Mouse (Mus musculus): ENCODE data around the gene Tlx3. TPM values are rescaled to one million over a fixed set of nuclear protein-coding genes. Genes with fewer than 3 reads are reported as not detected.

Tlx3 gene
- polyA plus RNA-seq, 2 experiments = not detected

- Histone ChIP-seq H3K4me3 (ENCODE audit: insufficient read depth in 1 of 2, low read depth in 2 of 2, low read length in 2 of 2) (no peak overlapping the region), H3K36me3 (replicated peaks; ENCODE audit: control insufficient read depth, insufficient read depth, low read depth) (peaks cover 78% of the 10 kb centered on the region), H3K27me3 (ENCODE audit: control insufficient read depth, insufficient read depth, low read length) (no peaks in the 10 kb centered on the region), H3K4me2 (ENCODE audit: low read depth) (no peak overlapping the region), H3K9me3 (ENCODE audit: control insufficient read depth, low read length) (no peaks in the 10 kb centered on the region), H3K9ac (replicated peaks) (no peak overlapping the region), H3K4me1 (replicated peaks; ENCODE audit: control insufficient read depth in 2 of 2, insufficient read depth in 2 of 2, low read length in 1 of 2) (peaks cover 0 to 2% of the 10 kb centered on the region in 2 experiments; a peak in 2 of 4 replicates), H3K27ac (no peak overlapping the region)
- ATAC-seq (ENCODE audit: insufficient read depth) (no peak), DNase-seq (ENCODE audit: low read depth in 3 of 3, low spot score in 3 of 3) (no peak)
- no peak for TF ChIP-seq EP300 (IDR thresholded peaks at IDR 0.05; ENCODE audit: low read depth)
- TF ChIP-seq CTCF (IDR thresholded peaks at IDR 0.05; ENCODE audit: low read depth) = no peak
- WGBS (ENCODE audit: insufficient replicate concordance) = 63% methylated on average over 2 of the region's 2 CpGs
Measured at GRCm38 (mm10) chr11:33157453-33158196, 45.8 kb downstream of the Tlx3 start.

GRCm38 (mm10) chr11:33156436-33157015 lies 46.9 kb downstream of the Tlx3 start:
- no peak for DNase-seq (ENCODE audit: low read depth in 3 of 3, low spot score in 3 of 3)
- no peak overlapping the region for H3K4me2 ChIP-seq (ENCODE audit: low read depth)
- peaks cover 0 to 2% of the 10 kb centered on the region in 2 experiments; a peak in 2 of 4 replicates for H3K4me1 ChIP-seq (replicated peaks; ENCODE audit: control insufficient read depth in 2 of 2, insufficient read depth in 2 of 2, low read length in 1 of 2)
- no peaks in the 10 kb centered on the region for H3K9me3 ChIP-seq (ENCODE audit: control insufficient read depth, low read length)
- H3K36me3 ChIP-seq (replicated peaks; ENCODE audit: control insufficient read depth, insufficient read depth, low read depth) = peaks cover 87% of the 10 kb centered on the region
- ATAC-seq (ENCODE audit: insufficient read depth) = no peak
- no peak for TF ChIP-seq EP300 (IDR thresholded peaks at IDR 0.05; ENCODE audit: low read depth)
- no peak for TF ChIP-seq CTCF (IDR thresholded peaks at IDR 0.05; ENCODE audit: low read depth)
- H3K27ac ChIP-seq = no peak overlapping the region
- no peaks in the 10 kb centered on the region for H3K27me3 ChIP-seq (ENCODE audit: control insufficient read depth, insufficient read depth, low read length)
- no peak overlapping the region for H3K9ac ChIP-seq (replicated peaks)
- WGBS (ENCODE audit: insufficient replicate concordance) = 75% methylated on average over 4 of the region's 4 CpGs
- no peak overlapping the region for H3K4me3 ChIP-seq (ENCODE audit: insufficient read depth in 1 of 2, low read depth in 2 of 2, low read length in 2 of 2)

- Histone ChIP-seq H3K9ac (replicated peaks) (no peak overlapping the region), H3K27ac (no peak overlapping the region), H3K4me3 (ENCODE audit: insufficient read depth in 1 of 2, low read depth in 2 of 2, low read length in 2 of 2) (no peak overlapping the region), H3K36me3 (replicated peaks; ENCODE audit: control insufficient read depth, insufficient read depth, low read depth) (peaks cover 78% of the 10 kb centered on the region), H3K4me1 (replicated peaks; ENCODE audit: control insufficient read depth in 2 of 2, insufficient read depth in 2 of 2, low read length in 1 of 2) (no peaks in the 10 kb centered on the region), H3K4me2 (ENCODE audit: low read depth) (no peak overlapping the region), H3K9me3 (ENCODE audit: control insufficient read depth, low read length) (no peaks in the 10 kb centered on the region), H3K27me3 (ENCODE audit: control insufficient read depth, insufficient read depth, low read length) (no peaks in the 10 kb centered on the region)
- no peak for TF ChIP-seq EP300 (IDR thresholded peaks at IDR 0.05; ENCODE audit: low read depth)
- TF ChIP-seq CTCF (IDR thresholded peaks at IDR 0.05; ENCODE audit: low read depth) = no peak
- DNase-seq (ENCODE audit: low read depth in 3 of 3, low spot score in 3 of 3) (no peak), ATAC-seq (ENCODE audit: insufficient read depth) (no peak)
- 78% methylated on average over 3 of the region's 3 CpGs for WGBS (ENCODE audit: insufficient replicate concordance)
Measured at GRCm38 (mm10) chr11:33154459-33154858, 48.9 kb downstream of the Tlx3 start.

GRCm38 (mm10) chr11:33152997-33153396 lies 50.4 kb downstream of the Tlx3 start:
- H3K9ac ChIP-seq (replicated peaks) = no peak overlapping the region
- H3K27ac ChIP-seq = no peak overlapping the region
- TF ChIP-seq CTCF (IDR thresholded peaks at IDR 0.05; ENCODE audit: low read depth) = no peak
- TF ChIP-seq EP300 (IDR thresholded peaks at IDR 0.05; ENCODE audit: low read depth) = no peak
- peaks cover 5% of the 10 kb centered on the region for H3K27me3 ChIP-seq (ENCODE audit: control insufficient read depth, insufficient read depth, low read length)
- H3K36me3 ChIP-seq (replicated peaks; ENCODE audit: control insufficient read depth, insufficient read depth, low read depth) = peaks cover 64% of the 10 kb centered on the region
- no peaks in the 10 kb centered on the region for H3K9me3 ChIP-seq (ENCODE audit: control insufficient read depth, low read length)
- H3K4me1 ChIP-seq (replicated peaks; ENCODE audit: control insufficient read depth in 2 of 2, insufficient read depth in 2 of 2, low read length in 1 of 2) = no peaks in the 10 kb centered on the region
- no peak overlapping the region for H3K4me2 ChIP-seq (ENCODE audit: low read depth)
- ATAC-seq (ENCODE audit: insufficient read depth) = no peak
- DNase-seq (ENCODE audit: low read depth in 3 of 3, low spot score in 3 of 3) = no peak
- no peak overlapping the region for H3K4me3 ChIP-seq (ENCODE audit: insufficient read depth in 1 of 2, low read depth in 2 of 2, low read length in 2 of 2)
- WGBS (ENCODE audit: insufficient replicate concordance) = 80% methylated on average over 1 of the region's 1 CpGs

- Histone ChIP-seq H3K36me3 (replicated peaks; ENCODE audit: control insufficient read depth, insufficient read depth, low read depth) (peaks cover 55% of the 10 kb centered on the region), H3K4me1 (replicated peaks; ENCODE audit: control insufficient read depth in 2 of 2, insufficient read depth in 2 of 2, low read length in 1 of 2) (no peaks in the 10 kb centered on the region), H3K27ac (no peak overlapping the region), H3K27me3 (ENCODE audit: control insufficient read depth, insufficient read depth, low read length) (peaks cover 17% of the 10 kb centered on the region), H3K4me3 (ENCODE audit: insufficient read depth in 1 of 2, low read depth in 2 of 2, low read length in 2 of 2) (no peak overlapping the region), H3K9ac (replicated peaks) (no peak overlapping the region), H3K4me2 (ENCODE audit: low read depth) (no peak overlapping the region), H3K9me3 (ENCODE audit: control insufficient read depth, low read length) (no peaks in the 10 kb centered on the region)
- 60% methylated on average over 4 of the region's 4 CpGs for WGBS (ENCODE audit: insufficient replicate concordance)
- DNase-seq (ENCODE audit: low read depth in 3 of 3, low spot score in 3 of 3) = no peak
- TF ChIP-seq EP300 (IDR thresholded peaks at IDR 0.05; ENCODE audit: low read depth) (no peak), CTCF (IDR thresholded peaks at IDR 0.05; ENCODE audit: low read depth) (no peak)
- ATAC-seq (ENCODE audit: insufficient read depth) = no peak
Measured at GRCm38 (mm10) chr11:33151780-33152145, 51.6 kb downstream of the Tlx3 start.

All from liver, embryonic 14.5 days (tissue).